Mouse (Mus musculus) liver, embryonic 14.5 days (tissue): ENCODE measurements around the gene Ctnnd2.

ENCODE experiments used
- CTCF ChIP-seq: IDR thresholded peaks from 2 replicates; pipeline ENCODE4 v1.5.1; 2016; ENCODE audit warnings: antibody characterized with exemption, low read depth, control low read depth
- EP300 ChIP-seq: IDR thresholded peaks from 2 replicates; pipeline ENCODE4 v1.6.1; 2016; ENCODE audit warnings: antibody characterized with exemption, low read depth

- no peak for TF ChIP-seq CTCF
- TF ChIP-seq EP300 = no peak
Measured at GRCm38 (mm10) chr15:30271141-30271572, 98.8 kb downstream of the Ctnnd2 start.
